Mouse (Mus musculus) midbrain, embryonic 13.5 days (tissue): ENCODE data around the gene Ube2o. TPM values are rescaled to one million over a fixed set of nuclear protein-coding genes. Genes with fewer than 3 reads are reported as not detected.

ENCODE experiments used
- ATAC-seq: fragments of 200-750 bp; cut with Nextera tagmentation; 2 replicates; pipeline ENCODE4 v1.8.0; 2017; ENCODE audit warnings: mild to moderate bottlenecking, moderate TSS enrichment, moderate library complexity
- H3K27ac ChIP-seq: fragments of 300-500 bp; sonication (generic); 2 replicates; pipeline ENCODE4 v1.5.1; 2015; ENCODE audit warnings: inconsistent platforms, mild to moderate bottlenecking, moderate library complexity
- H3K27me3 ChIP-seq: fragments of 300-500 bp; sonication (generic); 2 replicates; pipeline ENCODE4 v1.6.1; 2015; ENCODE audit warnings: mild to moderate bottlenecking, inconsistent platforms
- H3K36me3 ChIP-seq: fragments of 300-500 bp; sonication (generic); 2 replicates; pipeline ENCODE4 v1.6.1; 2015; ENCODE audit warnings: mild to moderate bottlenecking, inconsistent platforms
- H3K4me1 ChIP-seq: fragments of 300-500 bp; sonication (generic); replicated peaks from 2 replicates; pipeline ENCODE4 v1.6.1; 2015; ENCODE audit warnings: inconsistent platforms
- H3K4me2 ChIP-seq: fragments of 300-500 bp; sonication (generic); replicated peaks from 2 replicates; pipeline ENCODE4 v1.6.1; 2015; ENCODE audit warnings: moderate library complexity, mild to moderate bottlenecking, inconsistent platforms
- H3K4me3 ChIP-seq: fragments of 300-500 bp; sonication (generic); replicated peaks from 2 replicates; pipeline ENCODE4 v1.5.1; 2015; ENCODE audit warnings: mild to moderate bottlenecking, inconsistent platforms
- H3K9ac ChIP-seq: fragments of 300-500 bp; sonication (generic); replicated peaks from 2 replicates; pipeline ENCODE4 v1.6.1; 2015; ENCODE audit warnings: mild to moderate bottlenecking, inconsistent platforms
- H3K9me3 ChIP-seq: fragments of 300-500 bp; sonication (generic); 2 replicates; pipeline ENCODE4 v1.6.1; 2016; ENCODE audit warnings: mild to moderate bottlenecking, inconsistent platforms
- WGBS: fragments of 180-500 bp; shearing (Covaris S2); methylation state at CpG from one replicate; pipeline ENCODE4 v1.1.7; 2015; 5-methylcytosine and 5-hydroxymethylcytosine counted together
- polyA plus RNA-seq: library from polyadenylated mRNA; unstranded; fragments of >200 nt; fragmentation: Nextera tagmentation; extraction: Ambion mirVana; gene quantifications from 2 replicates; pipeline ENCODE4 v1.2.1, GENCODE M21; 2015

Ube2o gene
- polyA plus RNA-seq, 1 experiment from 2014 or later, result 12.3 TPM

- peaks cover 38% of the 10 kb centered on the region for H3K27me3 ChIP-seq
- H3K4me3 ChIP-seq, result no peak overlapping the region
- 75% methylated on average over 6 of the region's 6 CpGs for WGBS
- H3K4me2 ChIP-seq, result no peak overlapping the region
- H3K4me1 ChIP-seq, result peaks cover 23% of the 10 kb centered on the region
- no peak overlapping the region for H3K9ac ChIP-seq
- no peak for ATAC-seq
- H3K36me3 ChIP-seq, result no peaks in the 10 kb centered on the region
- no peaks in the 10 kb centered on the region for H3K9me3 ChIP-seq
- no peak overlapping the region for H3K27ac ChIP-seq
Observed at GRCm38 (mm10) chr11:116621258-116621704, 40.0 kb upstream of the Ube2o start.

- Histone ChIP-seq H3K36me3 (no peaks in the 10 kb centered on the region), H3K27ac (no peak overlapping the region), H3K9me3 (no peaks in the 10 kb centered on the region), H3K9ac (no peak overlapping the region), H3K4me3 (no peak overlapping the region), H3K4me2 (no peak overlapping the region), H3K27me3 (peaks cover 38% of the 10 kb centered on the region), H3K4me1 (peaks cover 23% of the 10 kb centered on the region)
- ATAC-seq, result no peak
- 82% methylated on average over 10 of the region's 10 CpGs for WGBS
Observed at GRCm38 (mm10) chr11:116620559-116621253, 39.5 kb upstream of the Ube2o start.

DNA sequence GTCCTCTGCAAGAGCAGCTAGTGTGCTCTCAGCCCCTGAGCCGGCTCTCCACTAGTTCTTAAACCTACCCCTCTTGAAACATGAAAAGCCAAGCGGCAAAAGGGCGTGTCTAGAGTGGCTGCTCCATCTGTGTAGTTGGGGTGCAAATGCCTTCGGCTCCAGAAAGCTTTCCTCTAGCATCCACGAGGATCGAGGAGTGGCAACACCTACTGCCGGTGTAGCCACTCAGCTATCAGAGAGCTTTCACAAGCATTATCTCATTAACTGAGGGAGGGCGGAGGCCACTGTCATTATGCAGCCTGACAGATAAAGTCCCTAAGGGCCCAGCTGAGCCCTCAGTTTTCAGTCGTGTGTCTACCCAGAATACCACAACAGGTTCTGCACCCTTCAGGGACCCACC, 38.8 kb upstream of the Ube2o start:
- no peak overlapping the region for H3K4me3 ChIP-seq
- H3K27ac ChIP-seq, result no peak overlapping the region
- no peaks in the 10 kb centered on the region for H3K9me3 ChIP-seq
- H3K4me1 ChIP-seq, result peaks cover 23% of the 10 kb centered on the region
- no peak overlapping the region for H3K9ac ChIP-seq
- peaks cover 33% of the 10 kb centered on the region for H3K27me3 ChIP-seq
- H3K4me2 ChIP-seq, result no peak overlapping the region
- no peak for ATAC-seq
- H3K36me3 ChIP-seq, result no peaks in the 10 kb centered on the region
- 43% methylated on average over 9 of the region's 9 CpGs for WGBS

DNA sequence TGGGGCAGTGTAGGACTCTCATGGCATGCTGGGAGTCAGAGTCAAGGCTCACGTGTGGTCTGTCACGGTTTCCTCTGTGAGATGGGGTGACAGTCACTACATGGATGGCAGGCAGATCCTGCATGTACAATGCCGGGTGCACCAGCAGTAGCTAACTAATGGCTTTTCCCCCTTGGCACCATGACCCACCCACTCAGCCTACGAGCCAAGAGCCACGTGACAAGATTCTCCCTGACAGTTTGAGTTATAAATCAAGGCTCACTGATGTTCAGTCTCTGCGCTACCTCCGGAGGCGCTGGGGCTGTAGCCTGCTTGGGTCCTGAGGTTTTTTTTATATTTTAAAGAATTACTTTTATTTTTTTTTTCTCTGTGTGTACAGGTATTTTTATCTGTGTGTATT, 38.3 kb upstream of the Ube2o start:
- no peak overlapping the region for H3K27ac ChIP-seq
- H3K36me3 ChIP-seq, result no peaks in the 10 kb centered on the region
- no peak overlapping the region for H3K4me2 ChIP-seq
- WGBS, result 85% methylated on average over 8 of the region's 8 CpGs
- no peak for ATAC-seq
- H3K9ac ChIP-seq, result no peak overlapping the region
- H3K27me3 ChIP-seq, result peaks cover 28% of the 10 kb centered on the region
- H3K4me1 ChIP-seq, result peaks cover 22% of the 10 kb centered on the region
- H3K9me3 ChIP-seq, result no peaks in the 10 kb centered on the region
- H3K4me3 ChIP-seq, result no peak overlapping the region

DNA sequence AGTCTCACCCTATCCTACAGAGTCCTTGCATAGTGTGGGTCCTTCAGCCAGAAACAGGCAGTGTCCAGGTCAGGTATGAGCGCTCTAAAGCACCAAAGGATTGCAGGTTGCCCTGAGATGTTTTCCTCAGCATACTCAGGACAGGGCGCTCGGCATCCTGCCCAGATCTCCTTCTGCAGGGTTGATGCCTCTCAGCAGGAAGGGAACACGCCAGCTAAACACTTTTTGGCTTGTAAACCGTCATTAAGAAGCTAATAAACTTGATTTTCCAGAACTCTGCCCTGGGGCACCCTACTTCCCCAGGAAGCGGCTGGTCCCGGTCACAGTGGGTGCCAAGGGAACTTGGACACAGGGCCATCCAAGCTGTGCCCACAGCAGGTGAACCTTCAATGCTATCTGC, 37.9 kb upstream of the Ube2o start:
- H3K4me2 ChIP-seq, result no peak overlapping the region
- H3K9ac ChIP-seq, result no peak overlapping the region
- no peak for ATAC-seq
- 92% methylated on average over 7 of the region's 7 CpGs for WGBS
- no peaks in the 10 kb centered on the region for H3K9me3 ChIP-seq
- H3K4me3 ChIP-seq, result no peak overlapping the region
- peaks cover 18% of the 10 kb centered on the region for H3K4me1 ChIP-seq
- no peaks in the 10 kb centered on the region for H3K36me3 ChIP-seq
- peaks cover 24% of the 10 kb centered on the region for H3K27me3 ChIP-seq
- no peak overlapping the region for H3K27ac ChIP-seq

GRCm38 (mm10) chr11:116618666-116619065, 37.4 kb upstream of the Ube2o start:
- 88% methylated on average over 7 of the region's 7 CpGs for WGBS
- no peaks in the 10 kb centered on the region for H3K36me3 ChIP-seq
- no peaks in the 10 kb centered on the region for H3K9me3 ChIP-seq
- no peak overlapping the region for H3K27ac ChIP-seq
- H3K27me3 ChIP-seq, result peaks cover 19% of the 10 kb centered on the region
- no peak overlapping the region for H3K4me2 ChIP-seq
- no peak for ATAC-seq
- H3K9ac ChIP-seq, result no peak overlapping the region
- H3K4me3 ChIP-seq, result no peak overlapping the region
- H3K4me1 ChIP-seq, result peaks cover 13% of the 10 kb centered on the region

DNA sequence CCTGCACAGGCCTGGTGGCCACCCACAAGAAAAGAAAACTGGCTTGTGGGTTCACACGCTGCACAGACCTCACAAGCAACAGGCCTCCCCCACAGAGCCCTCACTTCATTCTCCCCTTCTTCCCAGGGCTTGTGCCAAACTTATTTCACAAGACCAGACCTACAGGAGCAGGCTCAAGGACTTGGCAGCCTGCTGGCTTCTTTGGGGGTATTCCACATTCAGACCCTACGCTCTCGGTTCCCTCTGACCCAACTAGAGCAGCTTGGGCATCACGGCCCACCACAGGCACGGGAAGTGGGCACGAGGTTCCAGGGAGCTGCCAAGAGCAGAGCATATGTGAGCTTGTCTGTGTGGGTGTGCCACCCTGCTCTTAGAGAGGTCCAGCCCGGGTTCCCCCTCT, 36.4 kb upstream of the Ube2o start:
- no peak for ATAC-seq
- no peak overlapping the region for H3K9ac ChIP-seq
- no peaks in the 10 kb centered on the region for H3K36me3 ChIP-seq
- peaks cover 9% of the 10 kb centered on the region for H3K27me3 ChIP-seq
- no peak overlapping the region for H3K27ac ChIP-seq
- peaks cover 10% of the 10 kb centered on the region for H3K4me1 ChIP-seq
- H3K4me3 ChIP-seq, result no peak overlapping the region
- no peaks in the 10 kb centered on the region for H3K9me3 ChIP-seq
- no peak overlapping the region for H3K4me2 ChIP-seq
- WGBS, result 91% methylated on average over 7 of the region's 7 CpGs

GRCm38 (mm10) chr11:116616438-116617118, 35.3 kb upstream of the Ube2o start:
- H3K4me2 ChIP-seq, result no peak overlapping the region
- 81% methylated on average over 10 of the region's 10 CpGs for WGBS
- no peaks in the 10 kb centered on the region for H3K36me3 ChIP-seq
- H3K9ac ChIP-seq, result no peak overlapping the region
- H3K4me3 ChIP-seq, result no peak overlapping the region
- H3K27ac ChIP-seq, result no peak overlapping the region
- no peaks in the 10 kb centered on the region for H3K9me3 ChIP-seq
- no peak for ATAC-seq
- no peaks in the 10 kb centered on the region; the same call in 1 of the 2 replicates for H3K27me3 ChIP-seq
- H3K4me1 ChIP-seq, result peaks cover 10% of the 10 kb centered on the region

DNA sequence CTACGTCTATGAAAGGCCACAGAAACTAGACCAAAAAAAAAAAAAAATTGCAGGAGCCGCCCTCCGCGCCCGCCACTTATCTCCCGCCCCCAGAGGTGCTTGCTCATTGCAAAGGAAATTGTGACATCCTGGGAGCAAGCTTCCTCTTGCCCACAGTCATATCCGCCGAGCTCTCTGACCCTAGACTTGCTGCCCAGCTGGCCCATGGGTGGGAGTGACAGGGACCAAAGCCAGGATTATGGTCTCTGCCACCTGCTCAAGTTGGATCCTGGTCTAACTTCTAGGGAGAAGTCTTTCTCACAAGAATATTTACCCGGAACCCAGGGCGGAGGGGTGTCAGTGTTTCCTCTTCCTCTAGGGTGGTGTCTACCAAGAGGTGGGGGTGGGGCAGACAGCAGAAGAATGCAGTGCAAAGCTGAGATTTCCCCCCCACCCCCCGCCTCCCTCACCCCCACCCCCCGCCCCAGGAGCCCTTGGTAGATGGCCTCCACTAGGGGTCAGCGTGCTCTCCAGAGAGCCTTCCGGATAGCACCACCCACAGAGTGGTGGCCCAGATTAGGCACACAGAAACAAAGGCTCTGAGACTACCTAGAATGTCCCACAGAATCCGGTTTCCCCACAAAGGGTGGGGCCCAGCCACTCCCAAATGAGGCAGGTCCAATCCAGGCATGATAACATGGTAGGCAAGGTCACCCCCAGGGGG, 34.6 kb upstream of the Ube2o start:
- no peak overlapping the region for H3K27ac ChIP-seq
- no peak overlapping the region for H3K4me2 ChIP-seq
- WGBS, result 60% methylated on average over 15 of the region's 15 CpGs
- no peaks in the 10 kb centered on the region for H3K9me3 ChIP-seq
- H3K9ac ChIP-seq, result no peak overlapping the region
- no peaks in the 10 kb centered on the region; the same call in 1 of the 2 replicates for H3K27me3 ChIP-seq
- H3K4me1 ChIP-seq, result peaks cover 10% of the 10 kb centered on the region
- no peaks in the 10 kb centered on the region for H3K36me3 ChIP-seq
- ATAC-seq, result no peak
- H3K4me3 ChIP-seq, result no peak overlapping the region

GRCm38 (mm10) chr11:116613234-116613633, 32.0 kb upstream of the Ube2o start:
- no peak overlapping the region for H3K27ac ChIP-seq
- H3K9ac ChIP-seq, result no peak overlapping the region
- WGBS, result 91% methylated on average over 6 of the region's 6 CpGs
- H3K4me2 ChIP-seq, result no peak overlapping the region
- no peaks in the 10 kb centered on the region; the same call in 1 of the 2 replicates for H3K4me1 ChIP-seq
- no peaks in the 10 kb centered on the region for H3K9me3 ChIP-seq
- H3K36me3 ChIP-seq, result no peaks in the 10 kb centered on the region
- H3K4me3 ChIP-seq, result no peak overlapping the region
- ATAC-seq, result no peak
- no peaks in the 10 kb centered on the region for H3K27me3 ChIP-seq

- no peak overlapping the region for H3K9ac ChIP-seq
- 83% methylated on average over 1 of the region's 1 CpGs for WGBS
- H3K4me2 ChIP-seq, result no peak overlapping the region
- no peaks in the 10 kb centered on the region for H3K9me3 ChIP-seq
- H3K4me1 ChIP-seq, result no peaks in the 10 kb centered on the region; the same call in 1 of the 2 replicates
- ATAC-seq, result no peak
- no peak overlapping the region for H3K4me3 ChIP-seq
- H3K27me3 ChIP-seq, result no peaks in the 10 kb centered on the region
- H3K27ac ChIP-seq, result no peak overlapping the region
- no peaks in the 10 kb centered on the region for H3K36me3 ChIP-seq
Observed at GRCm38 (mm10) chr11:116612554-116612953, 31.3 kb upstream of the Ube2o start.

DNA sequence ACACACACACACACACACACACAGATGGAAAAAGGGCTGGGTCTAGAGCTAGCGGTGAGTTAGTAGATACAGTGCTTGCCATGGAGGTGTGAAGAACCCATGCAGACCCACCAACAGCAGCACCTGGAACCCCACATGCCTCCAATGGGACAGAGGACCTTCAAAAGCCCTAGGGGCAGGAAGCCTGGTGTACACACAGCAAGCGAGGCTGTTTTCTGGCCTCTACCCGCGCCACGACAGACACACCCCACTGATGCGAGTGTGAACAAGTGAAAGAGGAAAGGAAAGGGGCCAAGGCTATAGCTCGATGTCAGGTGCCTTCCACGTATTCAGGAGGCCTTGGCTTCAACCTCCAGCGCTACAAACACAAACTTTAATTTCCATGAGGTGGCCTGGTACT, 30.6 kb upstream of the Ube2o start:
- H3K4me3 ChIP-seq, result no peak overlapping the region
- H3K4me2 ChIP-seq, result no peak overlapping the region
- H3K9me3 ChIP-seq, result no peaks in the 10 kb centered on the region
- 92% methylated on average over 9 of the region's 9 CpGs for WGBS
- H3K27ac ChIP-seq, result no peak overlapping the region
- no peak overlapping the region for H3K9ac ChIP-seq
- no peaks in the 10 kb centered on the region for H3K36me3 ChIP-seq
- no peaks in the 10 kb centered on the region; the same call in 1 of the 2 replicates for H3K4me1 ChIP-seq
- ATAC-seq, result no peak
- H3K27me3 ChIP-seq, result no peaks in the 10 kb centered on the region
